Mouse (Mus musculus): ENCODE results near the gene Tmem81. TPM values are rescaled to one million over a fixed set of nuclear protein-coding genes. Genes with fewer than 3 reads are reported as not detected.

Gene Tmem81
- polyA plus RNA-seq, 1 experiment from 2014 or later: 2.1 TPM

Other genes starting within 250 kb of the Tmem81 start
- gene Klhdc8a, start 207.6 kb upstream of the Tmem81 start, polyA plus RNA-seq (2015; fragmentation: Nextera tagmentation; extraction: Ambion mirVana): 3.6 and 4.5 TPM in 2 replicates
- gene Nuak2, start 190.1 kb upstream of the Tmem81 start, polyA plus RNA-seq (2015; fragmentation: Nextera tagmentation; extraction: Ambion mirVana): 1.7 and 2.2 TPM in 2 replicates
- gene Tmcc2, start 114.9 kb upstream of the Tmem81 start, polyA plus RNA-seq (2015; fragmentation: Nextera tagmentation; extraction: Ambion mirVana): 0.74 and 0.86 TPM in 2 replicates
- 4.4 and 4.8 TPM in 2 replicates for gene Dstyk, start 88.7 kb upstream of the Tmem81 start, polyA plus RNA-seq (2015; fragmentation: Nextera tagmentation; extraction: Ambion mirVana)
- gene Rbbp5, start 28.9 kb upstream of the Tmem81 start, polyA plus RNA-seq (2015; fragmentation: Nextera tagmentation; extraction: Ambion mirVana): 41.3 and 44.7 TPM in 2 replicates
- 0.08 and 0.23 TPM in 2 replicates for gene Cntn2, start 37.0 kb downstream of the Tmem81 start, polyA plus RNA-seq (2015; fragmentation: Nextera tagmentation; extraction: Ambion mirVana)
- 0.30 and 0.39 TPM in 2 replicates for gene Nfasc, start 235.6 kb downstream of the Tmem81 start, polyA plus RNA-seq (2015; fragmentation: Nextera tagmentation; extraction: Ambion mirVana)